Mouse (Mus musculus) embryonic stem cell, embryonic (primary cell): ENCODE measurements at regions not wholly inside any gene's neighbourhood (a gene's known extent, or its start where the extent isn't known, plus 50 kb on each side); places are given as distances from the start of the nearest gene placed in this dataset.

Experiments used
- CTCF ChIA-PET, 4 experiments: fragments of 300-600 bp in 2 of 4; fragments of 350-600 bp in 2 of 4; sonication (Branson Sonifier 250); formaldehyde crosslinking; loops; one replicate each; lab custom pipeline; 2022; ENCODE audit warnings: inconsistent platforms in 2 of 4; lab: Charles Lee
- POLR2A ChIA-PET, 4 experiments: fragments of 300-600 bp in 2 of 4; fragments of 350-600 bp in 2 of 4; sonication (Branson Sonifier 250); formaldehyde crosslinking; loops; one replicate each; lab custom pipeline; 2022; ENCODE audit warnings: antibody characterized with exemption in 4 of 4, inconsistent platforms in 1 of 4; lab: Charles Lee

DNA sequence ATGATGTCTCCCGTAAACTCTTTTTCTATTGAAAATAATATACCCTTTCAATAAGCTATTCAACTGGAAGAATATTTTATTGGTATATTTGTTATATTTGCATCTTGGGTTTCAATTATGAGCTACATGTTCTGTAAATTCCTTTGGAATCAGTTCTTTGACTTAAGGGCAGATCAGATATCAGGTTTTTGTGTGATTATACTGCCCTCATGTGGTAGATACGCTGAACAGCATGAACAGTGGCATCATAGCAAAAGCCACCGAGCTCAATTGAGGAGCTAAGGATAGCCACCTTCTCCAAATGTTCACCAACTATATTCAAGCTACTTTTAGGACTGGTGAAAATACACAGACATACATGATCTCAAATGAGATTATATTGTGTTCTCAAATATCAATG, 52.7 kb upstream of the Pdc start:
- ChIA-PET POLR2A (no interaction called here), CTCF (interaction anchor here (0.6 to 2.5 kb wide), 17 partner anchors 41 to 446 kb away, joined by 3 to 19 read pairs (median 4); partner anchors contain the start of genes Odr4 (in 1 of the 4) and Tpr (in 1 of the 4))

DNA sequence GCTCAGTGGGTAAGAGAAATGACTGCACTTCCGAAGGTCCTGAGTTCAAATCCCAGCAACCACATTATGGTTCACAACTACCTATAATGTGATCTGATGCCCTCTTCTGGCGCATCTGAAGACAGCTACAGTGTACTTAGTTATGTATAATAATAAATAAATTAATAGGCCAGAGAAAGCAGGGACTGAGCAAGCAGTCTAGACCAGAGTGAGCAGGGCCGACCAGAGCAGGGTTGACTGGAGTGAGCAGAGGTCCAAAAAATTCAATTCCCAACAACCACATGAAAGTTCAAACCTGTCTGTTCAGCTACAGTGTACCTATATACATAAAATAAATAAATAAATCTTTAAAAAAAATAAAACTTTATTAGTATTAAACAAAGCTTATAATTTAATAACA, 52.2 kb upstream of the Pdc start:
- ChIA-PET POLR2A (interaction anchor here in 1 of 4 experiments (0.6 kb wide), 1 partner anchor 209 kb away, joined by 8 read pairs; no protein-coding TSS in a partner anchor), CTCF (interaction anchor here (0.6 to 2.5 kb wide), 16 partner anchors 41 to 447 kb away, joined by 3 to 19 read pairs (median 4); partner anchors contain the start of genes Odr4 (in 1 of the 4) and Tpr (in 1 of the 4))
